Mouse (Mus musculus): ENCODE results near the gene Hspa1b.
"Not testable (repeated sequence)": the region's sequence is repeated elsewhere in the genome, so short reads cannot be mapped to it uniquely, and the experiment has no call there.

DNA sequence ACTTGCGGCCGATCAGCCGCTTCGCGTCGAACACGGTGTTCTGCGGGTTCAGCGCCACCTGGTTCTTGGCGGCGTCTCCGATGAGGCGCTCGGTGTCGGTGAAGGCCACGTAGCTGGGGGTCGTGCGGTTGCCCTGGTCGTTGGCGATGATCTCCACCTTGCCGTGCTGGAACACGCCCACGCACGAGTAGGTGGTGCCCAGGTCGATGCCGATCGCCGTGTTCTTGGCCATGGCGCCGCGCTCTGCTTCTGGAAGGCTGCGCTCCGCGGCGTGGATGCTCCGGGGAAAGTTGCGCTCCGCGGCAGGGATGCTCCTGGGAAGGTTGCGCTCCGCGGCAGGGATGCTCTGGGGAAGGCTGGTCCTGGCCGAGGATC, 12.6 kb upstream of the Hspa1b start:
- TF ChIP-seq ZNF384 (IDR thresholded peaks at IDR 0.05; ENCODE audit: low read depth, low read length); ZC3H11A (IDR thresholded peaks at IDR 0.05; ENCODE audit: borderline replicate concordance, low read depth, low read length); MAFK (IDR thresholded peaks at IDR 0.05; ENCODE audit: insufficient read depth, low read depth, low read length); CHD2 (IDR thresholded peaks at IDR 0.05; ENCODE audit: low read depth, low read length): not testable (repeated sequence)
